Mouse (Mus musculus): ENCODE results near the gene Vwa5b2. TPM values are rescaled to one million over a fixed set of nuclear protein-coding genes. Genes with fewer than 3 reads are reported as not detected.

Gene Vwa5b2
- total RNA-seq, 2 experiments from 2014 or later, result 47.6 to 59.3 TPM

- intact Hi-C loops (cut with DNase I), result no loop called here
- DNase-seq, result peak; percentile 72
Observed at GRCm38 (mm10) chr16:20610501-20611356, 21.5 kb downstream of the Vwa5b2 start.

- DNase-seq, result peak; percentile 88
- intact Hi-C loops (cut with DNase I), result no loop called here
Observed at GRCm38 (mm10) chr16:20611357-20612227, 22.3 kb downstream of the Vwa5b2 start, which contains the start of the genes Eef1akmt4, Gm49333 and Alg3. Gene Eef1akmt4 (plus strand): TSS chr16:20611593. Gene Gm49333 (plus strand): TSS chr16:20611610. Gene Alg3 (minus strand): TSS chr16:20611735.

GRCm38 (mm10) chr16:20619541-20620398 is 30.5 kb downstream of the Vwa5b2 start:
- intact Hi-C loops (cut with DNase I), result no loop called here
- peak; percentile 57 for DNase-seq

GRCm38 (mm10) chr16:20620399-20620735 is 31.1 kb downstream of the Vwa5b2 start:
- intact Hi-C loops (cut with DNase I), result no loop called here
- no peak for DNase-seq

- intact Hi-C loops (cut with DNase I), result no loop called here
- no peak for DNase-seq
Observed at GRCm38 (mm10) chr16:20620751-20621190, 31.5 kb downstream of the Vwa5b2 start.

GRCm38 (mm10) chr16:20621191-20621990 is 32.1 kb downstream of the Vwa5b2 start, which contains the start of gene Camk2n2:
Gene Camk2n2 (minus strand): TSS chr16:20621287.
- peak; percentile 75 for DNase-seq
- intact Hi-C loops (cut with DNase I), result no loop called here

- peak; percentile 74 for DNase-seq
- intact Hi-C loops (cut with DNase I), result no loop called here
Observed at GRCm38 (mm10) chr16:20621991-20622685, 32.9 kb downstream of the Vwa5b2 start.

- intact Hi-C loops (cut with DNase I), result no loop called here
Observed at GRCm38 (mm10) chr16:20623211-20623610, 33.9 kb downstream of the Vwa5b2 start.

GRCm38 (mm10) chr16:20628871-20629391 is 39.7 kb downstream of the Vwa5b2 start:
- intact Hi-C loops (cut with DNase I), result no loop called here
- no peak for DNase-seq

More at GRCm38 (mm10) chr16:20623211-20623610, 33.9 kb downstream of the Vwa5b2 start:
- DNase-seq, result no peak

GRCm38 (mm10) chr16:20629731-20630634 is 40.7 kb downstream of the Vwa5b2 start, which contains the start of gene Ece2:
Gene Ece2 (plus strand): TSS chr16:20629828.
- DNase-seq, result peak; percentile 56
- intact Hi-C loops (cut with DNase I), result no loop called here

GRCm38 (mm10) chr16:20637410-20637809 is 48.1 kb downstream of the Vwa5b2 start:
- DNase-seq, result no peak
- intact Hi-C loops (cut with DNase I), result loop anchor here (5.0 kb wide), 1 partner anchor 130 kb away; no protein-coding TSS in a partner anchor

GRCm38 (mm10) chr16:20638367-20638766 is 49.1 kb downstream of the Vwa5b2 start:
- peak; percentile 65 for DNase-seq
- intact Hi-C loops (cut with DNase I), result loop anchor here (5.0 kb wide), 1 partner anchor 131 kb away; no protein-coding TSS in a partner anchor

- DNase-seq, result peak; percentile 89
- intact Hi-C loops (cut with DNase I), result loop anchor here (10.0 kb wide), 1 partner anchor 107 kb away; the partner anchor contains the start of gene Ap2m1
Observed at GRCm38 (mm10) chr16:20642161-20642560, 52.9 kb downstream of the Vwa5b2 start.

GRCm38 (mm10) chr16:20643911-20644310 is 54.6 kb downstream of the Vwa5b2 start:
- intact Hi-C loops (cut with DNase I), result loop anchor here (10.0 kb wide), 1 partner anchor 109 kb away; the partner anchor contains the start of gene Ap2m1
- DNase-seq, result no peak

GRCm38 (mm10) chr16:20651076-20651946 is 62.0 kb downstream of the Vwa5b2 start, which contains the start of gene Psmd2:
Gene Psmd2 (plus strand): TSS chr16:20651652.
- peak; percentile 98 for DNase-seq
- intact Hi-C loops (cut with DNase I), result no loop called here

- intact Hi-C loops (cut with DNase I), result no loop called here
- no peak for DNase-seq
Observed at GRCm38 (mm10) chr16:20651947-20652310, 62.7 kb downstream of the Vwa5b2 start.
